Mouse (Mus musculus) CH12F3 (cell line): ENCODE measurements around the gene Phykpl.

Experiments
- in situ Hi-C: fragments of 300-500 bp; cut with MboI; formaldehyde crosslinking; loops from 2 replicates; pipeline ENCODE4 v1.14.3; 2020; ENCODE audit warnings: low sequenced_read_pairs

Phykpl gene

DNA sequence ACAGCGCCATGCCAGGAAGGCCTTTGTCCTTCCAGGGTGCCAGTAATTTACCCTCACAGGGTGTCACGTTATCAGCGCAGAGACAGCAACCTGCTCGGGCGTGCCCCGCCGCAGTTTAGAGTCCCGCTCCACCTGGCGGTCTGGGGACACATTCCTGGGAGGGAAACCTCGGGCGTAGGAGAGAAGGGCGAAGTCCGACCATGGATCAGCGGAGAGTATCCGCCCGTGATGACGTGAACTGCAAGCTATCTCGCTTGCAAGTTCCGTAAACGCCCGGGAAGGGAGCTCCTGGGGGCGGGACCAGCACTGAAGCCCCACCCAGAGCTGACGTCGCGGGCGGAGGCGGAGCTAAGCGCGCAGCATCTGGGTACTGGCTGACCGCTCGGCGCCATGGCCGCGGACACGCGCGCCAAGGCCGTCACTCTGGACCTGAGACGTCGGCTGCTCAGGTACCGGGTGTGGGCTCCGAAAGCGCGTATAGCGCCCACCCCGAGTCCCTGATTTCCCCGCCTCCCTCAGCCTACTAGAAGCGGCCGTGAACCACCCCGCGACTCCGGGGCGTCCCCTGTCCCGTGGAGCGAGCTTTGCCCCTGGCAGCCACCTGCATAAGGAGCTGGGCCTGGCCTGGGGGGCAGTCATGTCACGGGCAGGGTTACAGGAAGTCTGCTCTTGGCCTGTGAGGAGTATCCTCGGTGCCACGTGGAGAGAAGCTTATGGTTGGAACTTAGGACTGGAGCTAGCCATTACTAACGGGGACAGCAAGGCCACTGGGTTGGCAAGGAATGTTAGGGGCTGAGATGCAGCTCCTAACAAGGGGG lies at the start of gene Phykpl:
Phykpl (plus strand) TSS at position 327 of the 818 bp plus-strand sequence.
- in situ Hi-C loops, result no loop called here

- in situ Hi-C loops, result no loop called here
Observed at GRCm38 (mm10) chr11:51538388-51538787, 46.2 kb upstream of the Phykpl start.

DNA sequence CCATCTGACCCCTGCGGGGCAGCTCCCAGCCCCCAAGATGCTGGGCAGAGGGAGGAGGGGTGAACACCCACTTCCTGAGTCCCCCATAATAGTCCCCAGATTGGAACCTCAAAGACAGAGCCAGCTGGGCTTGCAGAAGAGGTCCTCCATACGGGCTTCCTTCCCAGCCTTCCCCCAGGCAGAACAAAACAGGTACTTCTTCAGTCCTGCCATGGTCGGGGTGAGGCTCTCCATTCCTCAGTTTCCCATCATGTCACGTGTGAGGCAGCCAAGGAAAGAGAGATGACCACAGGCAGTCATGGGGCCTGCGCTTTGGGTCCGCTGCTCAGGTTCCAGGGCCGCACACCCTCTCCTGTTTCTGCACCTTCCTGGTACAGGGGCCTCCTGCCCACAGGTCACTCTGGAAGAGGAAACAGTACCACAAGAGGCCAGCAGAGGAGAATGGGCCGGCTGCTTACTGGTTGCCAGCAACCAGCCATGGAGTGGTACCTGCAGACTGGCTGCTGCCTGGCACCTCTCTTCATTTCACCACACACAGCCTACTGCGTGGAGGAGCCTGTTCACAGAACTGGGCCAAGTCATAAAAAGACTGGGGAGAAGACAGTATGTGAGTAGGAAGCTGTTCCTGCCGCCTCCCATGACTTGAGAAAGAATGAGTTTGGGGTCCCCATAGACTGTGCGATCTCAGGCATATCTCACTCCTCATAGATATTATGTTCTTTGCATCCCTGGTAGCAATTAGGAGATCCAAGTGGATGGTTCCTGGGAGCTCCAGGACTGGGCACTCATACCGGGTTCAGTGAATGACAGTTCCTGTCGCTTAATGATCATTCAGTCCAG lies 45.4 kb upstream of the Phykpl start:
- in situ Hi-C loops, result no loop called here

GRCm38 (mm10) chr11:51539759-51540282 lies 44.7 kb upstream of the Phykpl start:
- in situ Hi-C loops, result no loop called here

- in situ Hi-C loops, result no loop called here
Observed at GRCm38 (mm10) chr11:51542424-51542823, 42.1 kb upstream of the Phykpl start.

- in situ Hi-C loops, result no loop called here
Observed at GRCm38 (mm10) chr11:51543487-51544050, 41.0 kb upstream of the Phykpl start.

GRCm38 (mm10) chr11:51544413-51544812 lies 40.1 kb upstream of the Phykpl start:
- in situ Hi-C loops, result no loop called here

GRCm38 (mm10) chr11:51545811-51546210 lies 38.7 kb upstream of the Phykpl start:
- in situ Hi-C loops, result no loop called here

- in situ Hi-C loops, result no loop called here
Observed at GRCm38 (mm10) chr11:51551253-51551652, 33.3 kb upstream of the Phykpl start.

DNA sequence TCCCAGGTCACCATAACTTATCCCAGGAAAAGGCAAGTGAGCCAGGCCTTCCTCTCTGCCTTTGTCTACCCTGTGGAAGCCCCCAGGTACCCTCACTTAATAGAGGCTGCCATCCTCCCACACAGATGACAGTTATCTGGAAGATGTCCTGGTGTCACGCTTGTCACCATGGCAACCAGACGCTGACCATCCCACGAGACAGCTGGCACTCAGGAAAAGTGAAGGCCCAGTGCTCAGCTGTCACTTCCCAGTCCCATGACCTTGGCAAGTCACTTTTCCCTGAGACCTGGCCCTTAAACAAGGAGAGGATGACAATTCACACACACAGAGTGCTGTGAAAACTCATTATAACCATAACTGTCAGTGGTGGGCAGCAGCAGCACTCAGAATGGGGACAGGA lies 32.5 kb upstream of the Phykpl start:
- in situ Hi-C loops, result no loop called here

GRCm38 (mm10) chr11:51554590-51554989 lies 30.0 kb upstream of the Phykpl start:
- in situ Hi-C loops, result no loop called here

- in situ Hi-C loops, result no loop called here
Observed at GRCm38 (mm10) chr11:51555066-51555465, 29.5 kb upstream of the Phykpl start.

DNA sequence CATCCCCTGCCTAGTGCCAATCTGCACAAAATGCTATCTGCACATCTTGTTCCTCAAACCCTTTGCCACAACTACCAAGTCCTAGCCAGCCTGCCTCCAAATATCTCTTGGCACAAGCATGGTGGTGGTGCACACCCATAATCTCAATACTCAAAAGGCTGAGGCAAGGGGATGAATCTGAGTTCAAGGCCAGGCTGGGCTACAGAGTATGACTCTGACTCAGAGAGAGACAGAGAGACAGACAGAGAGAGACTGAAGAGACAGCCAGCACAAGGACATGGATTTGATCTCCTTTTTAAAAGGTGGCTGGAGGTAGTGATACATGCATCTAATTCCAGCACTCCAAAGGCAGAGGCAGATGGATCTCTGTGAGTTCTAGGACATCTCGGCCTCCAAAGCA lies 21.3 kb upstream of the Phykpl start:
- in situ Hi-C loops, result no loop called here

- in situ Hi-C loops, result no loop called here
Observed at GRCm38 (mm10) chr11:51565062-51565461, 19.5 kb upstream of the Phykpl start.

GRCm38 (mm10) chr11:51565951-51566350 lies 18.6 kb upstream of the Phykpl start:
- in situ Hi-C loops, result no loop called here

DNA sequence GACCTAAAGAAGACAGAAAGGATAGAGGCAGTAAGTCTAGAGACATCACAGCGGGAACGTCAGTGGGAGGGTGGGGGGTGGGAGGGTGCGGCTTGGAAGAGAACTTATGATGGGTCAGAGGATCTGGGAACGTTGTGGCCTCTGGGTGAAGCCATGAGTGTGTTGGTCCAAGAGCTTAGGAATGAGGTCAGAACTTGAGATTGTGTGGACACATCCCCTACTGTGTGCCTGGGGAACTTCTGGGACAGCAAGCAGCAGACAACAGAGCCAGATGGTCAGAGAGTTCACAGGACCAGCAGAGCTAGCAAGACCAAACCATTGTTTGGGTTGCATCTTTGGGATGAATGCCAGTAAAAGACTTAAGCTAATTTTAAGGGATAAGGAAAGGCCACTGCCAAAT lies 15.8 kb upstream of the Phykpl start:
- in situ Hi-C loops, result no loop called here

- in situ Hi-C loops, result no loop called here
Observed at GRCm38 (mm10) chr11:51576454-51576853, 8.1 kb upstream of the Phykpl start.

DNA sequence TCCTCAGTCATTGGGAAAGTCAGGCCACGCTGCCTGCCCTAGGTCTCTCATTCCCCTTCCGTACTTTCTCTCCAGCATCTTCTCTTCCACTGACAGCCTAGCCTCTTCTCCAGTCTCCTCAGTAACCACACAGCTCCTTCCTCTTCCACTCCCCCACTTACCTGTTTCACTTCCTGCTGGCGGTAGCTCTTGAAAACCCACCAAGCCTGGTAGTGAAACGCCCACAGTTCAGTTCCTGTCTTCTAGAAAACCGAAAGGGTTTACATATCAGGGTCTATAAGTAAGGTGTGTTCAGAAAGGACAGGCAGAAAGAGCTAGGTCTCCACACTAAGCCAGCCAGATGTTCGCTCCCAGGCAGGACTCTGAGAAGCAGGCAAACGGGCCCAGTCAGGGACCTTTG lies 7.0 kb upstream of the Phykpl start:
- in situ Hi-C loops, result no loop called here

GRCm38 (mm10) chr11:51579024-51579423 lies 5.5 kb upstream of the Phykpl start:
- in situ Hi-C loops, result no loop called here

DNA sequence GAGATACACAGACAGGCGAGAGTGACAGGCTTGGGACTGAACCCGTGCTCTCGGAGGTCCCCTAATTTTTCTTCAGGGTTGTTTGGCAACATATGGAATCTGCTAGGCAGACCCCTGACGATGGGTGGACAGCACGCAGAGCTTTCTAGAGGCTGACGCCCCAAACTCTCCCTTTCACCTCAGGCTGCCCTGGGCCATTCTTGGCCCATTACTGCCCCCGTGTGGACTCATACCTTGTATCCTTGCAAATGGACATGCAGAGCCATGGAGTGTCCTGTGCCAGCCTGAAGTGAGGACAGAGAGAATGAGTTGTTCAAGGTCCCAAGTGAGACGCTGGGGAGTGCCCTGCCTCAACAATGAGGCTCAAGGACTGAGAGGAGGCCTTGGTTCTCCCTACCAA lies 1.8 kb upstream of the Phykpl start:
- in situ Hi-C loops, result no loop called here

DNA sequence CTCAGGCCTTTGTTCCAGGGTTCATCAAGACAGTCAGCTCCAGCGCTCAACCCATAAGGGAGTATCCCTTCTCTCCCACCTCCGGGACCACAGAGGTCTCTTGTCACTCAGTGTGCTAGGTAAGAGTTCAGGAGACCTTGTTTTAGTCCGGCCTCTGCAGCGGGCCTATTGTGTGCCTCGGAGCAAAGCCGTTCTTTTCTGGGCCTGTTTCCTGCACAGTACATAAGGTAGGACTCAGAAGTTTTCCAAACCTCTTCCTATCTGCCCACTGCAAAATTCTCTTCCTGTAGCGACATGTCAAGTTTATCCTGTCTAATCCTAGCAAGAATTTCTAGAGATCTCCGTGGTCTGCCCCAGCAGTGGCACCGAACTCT lies 513 bp upstream of the Phykpl start:
- in situ Hi-C loops, result no loop called here
